Mouse (Mus musculus): ENCODE measurements around the gene Cilp.

Cilp gene

DNA sequence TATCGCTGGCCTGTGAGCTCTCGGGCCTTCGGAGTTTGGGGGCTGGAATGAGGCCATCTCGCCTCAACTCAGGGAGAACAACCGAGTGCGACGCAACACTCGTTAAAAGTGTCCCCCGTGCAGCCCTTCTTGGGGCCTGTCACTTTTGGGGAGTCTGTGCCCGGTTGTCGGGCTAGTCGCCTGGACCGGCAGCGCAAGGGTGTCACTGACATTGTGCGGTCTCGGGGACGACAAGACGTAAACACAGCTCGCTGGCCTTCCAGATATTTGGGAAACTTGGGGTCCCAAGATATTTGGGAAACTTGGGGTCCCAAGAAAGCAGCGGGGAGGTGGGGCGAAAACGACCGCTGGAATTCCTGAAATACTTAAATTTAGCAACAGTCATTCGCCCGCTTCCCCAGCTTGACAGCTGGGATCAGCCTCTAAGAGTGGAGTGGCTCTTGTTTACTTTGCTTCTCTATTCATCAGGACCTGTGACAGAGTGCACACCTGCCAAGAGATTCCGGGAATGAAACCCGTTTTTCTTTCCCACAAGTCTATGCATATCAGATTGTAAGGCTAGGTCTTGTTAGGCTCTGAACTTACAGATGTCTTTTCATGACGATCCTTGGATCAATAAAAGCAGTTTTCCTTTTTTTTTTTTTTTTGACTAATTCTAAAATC is 29.9 kb downstream of the Cilp start:
- DNase-seq (ENCODE audit: low spot score), result no peak

DNA sequence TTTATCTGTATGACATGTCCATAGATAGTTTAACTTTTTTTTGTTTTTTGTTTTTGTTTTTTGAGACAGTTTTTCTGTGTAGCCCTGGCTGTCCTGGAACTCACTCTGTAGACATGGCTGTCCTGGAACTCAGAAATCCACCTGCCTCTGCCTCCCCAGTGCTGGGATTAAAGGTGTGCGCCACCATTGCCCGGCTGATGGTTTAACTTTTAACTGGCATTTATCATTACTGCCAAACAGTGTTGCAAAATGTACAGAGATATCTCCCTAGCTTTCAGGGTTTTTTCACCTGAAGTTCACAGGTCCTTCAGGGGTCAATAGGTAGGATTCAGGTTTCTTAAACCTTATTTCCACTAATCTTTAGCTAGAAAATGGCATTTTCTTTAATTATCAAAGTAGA is 32.1 kb downstream of the Cilp start:
- DNase-seq (ENCODE audit: low spot score), result no peak

DNA sequence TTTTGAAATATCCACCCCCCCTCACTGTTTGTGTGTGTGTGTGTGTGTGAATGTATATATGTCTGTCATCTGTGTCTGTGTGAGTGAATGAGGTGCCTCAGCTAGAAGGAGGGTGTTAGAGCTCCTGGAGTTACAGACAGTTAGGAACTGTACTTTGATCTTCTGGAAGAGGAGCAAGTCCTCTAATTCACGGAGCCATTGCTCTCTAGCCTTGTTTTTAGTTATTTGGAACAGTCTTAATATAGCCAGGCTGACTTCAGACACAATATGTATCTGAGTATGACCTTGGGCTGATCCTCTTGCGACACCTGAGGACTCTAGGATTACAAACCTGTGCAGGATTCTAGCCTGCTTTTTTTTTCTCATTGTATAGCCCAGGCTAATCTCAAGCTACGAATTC is 33.8 kb downstream of the Cilp start:
- DNase-seq (ENCODE audit: low spot score), result no peak

DNA sequence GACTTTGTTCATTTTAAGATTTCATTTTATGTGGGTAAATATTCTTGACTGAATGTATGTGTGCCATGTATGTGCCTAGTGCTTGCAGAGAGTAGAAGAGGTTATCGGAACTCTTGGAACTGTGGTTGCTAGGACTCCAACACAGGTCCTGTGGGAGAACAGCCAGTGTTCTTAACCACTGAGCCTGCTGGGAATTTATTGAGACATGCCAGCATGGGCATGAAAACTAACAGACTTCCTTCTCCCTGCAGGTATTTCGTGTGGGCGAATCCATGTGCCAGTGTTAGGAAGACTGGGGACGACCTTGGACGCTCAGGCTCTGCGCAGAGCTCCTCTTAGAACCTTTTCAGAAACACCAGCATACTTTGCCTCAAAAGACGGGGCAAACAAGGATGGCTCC is 34.7 kb downstream of the Cilp start:
- DNase-seq (ENCODE audit: low spot score), result no peak

DNA sequence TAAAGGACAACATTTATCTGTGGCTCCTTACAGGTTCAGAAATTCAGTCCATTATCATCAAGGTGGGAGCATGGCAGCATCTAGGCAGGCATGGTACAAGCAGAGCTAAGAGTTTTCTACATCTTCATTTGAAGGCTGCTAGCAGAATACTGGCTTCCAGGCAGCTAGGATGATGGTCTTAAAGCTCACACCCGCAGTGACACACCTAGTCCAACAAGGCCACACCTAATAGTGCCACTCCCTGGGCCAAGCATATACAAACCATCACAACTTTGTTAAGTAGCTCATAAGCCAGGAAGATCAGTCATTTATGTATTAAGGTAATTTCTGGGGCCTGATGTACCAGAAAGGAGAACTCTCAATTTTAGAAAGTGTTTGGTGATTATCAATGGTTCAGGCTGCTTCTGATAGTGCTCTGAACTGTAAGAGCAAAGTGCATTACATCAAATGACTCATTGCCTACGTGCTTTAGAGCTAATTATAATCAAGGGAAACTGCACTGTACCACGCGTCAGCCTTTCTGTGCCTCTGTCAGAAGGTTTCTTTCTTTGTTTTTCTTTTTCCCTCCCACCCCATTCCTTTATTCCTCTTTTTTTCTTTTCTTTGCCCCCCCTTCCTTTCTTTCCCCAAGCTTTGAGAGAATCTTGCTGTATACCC is 37.5 kb downstream of the Cilp start:
- no peak for DNase-seq (ENCODE audit: low spot score)

DNA sequence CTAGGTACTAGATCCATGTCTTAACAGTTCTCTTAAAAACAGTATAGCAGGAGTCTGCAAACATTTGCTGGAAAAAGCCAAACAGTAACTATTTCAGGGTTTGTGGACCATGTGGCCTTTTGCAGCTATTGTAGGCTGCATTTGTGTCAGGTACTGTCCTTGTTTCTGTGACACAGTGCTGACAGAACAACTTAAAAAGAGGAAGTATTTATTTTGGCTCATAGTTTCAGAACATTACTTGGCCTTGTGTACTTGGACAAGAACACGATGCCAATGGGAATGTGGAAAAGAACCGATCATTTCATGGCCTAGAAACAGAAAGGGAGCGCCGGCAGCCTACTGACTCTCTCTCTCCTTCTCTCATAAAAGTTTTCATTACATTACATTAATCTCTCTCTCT is 38.6 kb downstream of the Cilp start:
- DNase-seq (ENCODE audit: low spot score), result no peak

DNA sequence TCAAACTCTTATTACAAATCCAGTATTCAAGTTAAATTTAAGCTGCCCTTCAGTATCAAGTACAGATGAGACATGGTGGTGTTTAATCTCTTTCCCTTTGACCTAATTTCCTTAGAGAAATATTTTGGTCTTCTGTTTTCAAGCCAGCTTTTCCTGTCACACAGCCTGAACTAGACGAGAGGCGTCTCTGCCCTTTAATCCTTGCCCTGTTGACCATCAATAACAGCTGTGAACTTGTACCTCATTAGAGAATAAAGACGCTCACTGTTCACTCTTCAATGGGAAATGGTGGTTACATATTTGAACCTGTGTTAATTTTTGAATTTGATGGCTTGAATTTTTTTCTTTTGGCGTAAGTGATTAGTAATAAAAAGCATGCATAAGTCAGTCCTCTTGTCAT is 39.3 kb downstream of the Cilp start:
- DNase-seq (ENCODE audit: low spot score), result no peak

DNA sequence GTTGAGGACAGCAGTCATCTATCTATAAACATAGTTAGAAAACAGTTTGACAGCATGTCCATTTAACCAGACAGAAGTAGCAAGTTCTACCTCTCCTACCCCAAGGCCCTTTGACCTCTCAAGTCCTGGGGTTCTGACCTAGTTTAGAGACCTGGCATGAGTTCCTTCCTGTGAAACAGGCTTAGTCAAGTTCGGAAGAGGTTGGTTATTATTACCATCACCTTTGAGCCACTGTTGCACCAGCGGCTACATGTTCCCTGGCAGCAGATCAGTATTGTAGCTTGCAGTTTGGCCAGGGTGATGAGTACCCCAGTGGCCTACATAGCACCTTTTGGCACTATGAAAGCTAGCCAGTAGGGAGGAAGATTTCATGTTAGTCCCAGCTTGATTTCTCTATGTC is 41.7 kb downstream of the Cilp start:
- no peak for DNase-seq (ENCODE audit: low spot score)

DNA sequence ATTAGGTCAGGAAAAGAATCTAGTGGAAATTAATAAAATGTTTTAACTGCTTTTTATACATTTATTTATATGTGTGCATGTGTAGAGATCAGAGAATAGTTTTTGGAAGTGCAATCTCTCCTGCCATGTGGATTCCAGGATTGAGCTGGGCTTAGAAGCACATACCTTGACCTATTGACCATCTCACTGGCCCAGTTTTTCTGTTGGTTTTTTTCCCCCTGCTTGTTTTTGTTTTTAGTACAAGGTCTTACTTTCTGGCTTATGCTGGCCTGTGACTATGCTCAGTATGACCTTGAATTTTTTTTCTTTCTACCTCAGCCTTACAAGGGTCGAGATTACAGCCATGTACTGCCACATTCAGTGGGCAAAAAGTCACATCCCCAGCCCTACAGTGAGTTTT is 43.0 kb downstream of the Cilp start:
- no peak for DNase-seq (ENCODE audit: low spot score)

DNA sequence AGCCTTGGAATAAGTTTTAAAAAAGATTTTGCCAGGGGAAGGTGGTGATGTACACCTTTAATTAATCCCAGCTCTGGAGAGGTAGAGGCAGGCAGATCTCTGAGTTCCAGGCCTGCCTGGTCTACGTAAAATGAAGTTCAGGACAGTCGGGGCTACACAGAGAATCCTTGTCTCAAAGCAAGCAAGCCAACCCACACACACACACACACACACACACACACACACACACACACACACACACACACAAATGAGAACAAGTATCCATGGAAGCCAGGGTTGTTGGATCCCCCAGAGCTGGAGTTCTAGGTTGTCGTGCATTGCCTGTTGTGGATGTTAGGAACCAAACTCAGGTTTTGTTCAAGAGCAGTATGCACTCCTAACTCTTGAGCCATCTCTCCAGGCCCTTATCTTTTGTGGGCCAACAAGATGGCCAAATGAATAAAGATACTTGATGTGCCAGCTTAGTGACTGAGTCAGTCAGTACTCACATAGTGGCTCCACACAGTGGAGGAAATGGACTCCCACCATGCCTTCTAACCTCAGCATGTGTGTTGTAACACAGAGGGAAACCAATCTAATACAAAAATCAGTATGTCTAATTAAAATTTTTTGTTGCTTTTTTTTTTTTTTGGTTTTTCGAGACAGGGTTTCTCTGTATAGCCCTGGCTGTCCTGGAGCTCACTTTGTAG is 47.8 kb downstream of the Cilp start:
- DNase-seq (ENCODE audit: low spot score), result no peak

DNA sequence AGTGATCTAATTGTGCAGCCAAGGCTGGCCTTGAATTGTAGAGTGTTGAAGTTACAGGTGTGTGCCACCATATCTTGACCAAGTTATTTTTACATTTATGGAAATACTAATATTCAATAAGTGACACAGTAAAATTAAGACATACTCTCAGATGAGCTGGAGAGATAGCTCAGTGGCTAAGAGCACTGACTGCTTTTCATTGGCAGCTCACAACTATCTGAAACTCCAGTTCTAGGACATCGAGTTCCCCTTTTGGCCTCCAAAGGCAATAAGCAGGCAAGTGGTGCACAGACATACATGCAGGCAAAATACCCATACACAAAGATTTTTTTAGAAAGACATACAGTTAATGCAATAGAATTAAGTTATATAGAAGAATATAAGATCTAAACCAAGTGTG is 48.9 kb downstream of the Cilp start:
- DNase-seq (ENCODE audit: low spot score), result no peak

DNA sequence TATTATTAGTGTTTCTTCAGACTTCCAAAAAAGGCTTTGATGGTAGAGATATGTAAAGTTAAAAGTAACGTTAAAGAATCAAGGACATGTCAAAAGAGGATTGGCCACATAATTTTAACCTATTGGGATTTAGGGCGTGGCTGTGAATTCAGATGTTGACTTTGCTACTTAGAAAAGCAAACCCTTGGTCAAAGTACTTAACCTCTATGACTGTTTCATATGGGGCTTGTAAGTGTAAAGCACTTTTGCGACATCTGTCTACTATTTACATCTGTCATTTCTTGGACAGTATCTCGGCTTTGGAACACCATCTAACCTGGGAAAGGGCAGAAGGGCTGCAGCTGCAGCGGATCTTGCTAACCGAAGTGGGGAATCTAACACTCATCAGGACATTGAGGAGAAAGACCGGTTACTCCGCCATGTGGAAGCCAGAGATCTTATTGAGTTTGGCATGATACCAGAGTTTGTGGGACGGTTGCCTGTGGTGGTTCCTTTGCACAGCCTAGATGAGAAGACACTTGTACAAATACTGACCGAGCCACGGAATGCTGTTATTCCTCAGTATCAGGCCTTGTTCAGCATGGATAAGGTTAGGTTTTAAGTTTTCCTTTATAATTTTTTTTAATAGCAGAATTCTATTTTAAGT is 57.4 kb downstream of the Cilp start:
- DNase-seq (ENCODE audit: low spot score), result no peak

DNA sequence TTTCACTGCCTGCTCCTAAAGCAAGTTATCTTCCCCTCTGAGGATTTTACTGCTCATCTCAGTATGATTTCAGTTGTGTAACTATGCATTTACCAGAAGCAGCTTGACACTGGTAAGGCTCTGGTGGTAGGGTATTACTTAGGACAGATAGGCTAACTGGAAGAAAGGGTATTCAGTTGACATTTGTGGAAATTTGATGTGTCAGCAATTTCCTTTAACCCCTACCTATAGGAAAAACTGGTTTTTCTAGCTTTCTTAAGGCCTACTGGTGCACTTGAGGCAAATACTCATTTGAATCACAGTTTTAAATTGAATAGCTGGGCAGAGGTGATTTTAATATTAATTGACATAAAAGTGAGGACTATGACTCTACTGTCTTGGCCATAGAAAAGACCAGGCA is 61.0 kb downstream of the Cilp start:
- DNase-seq (ENCODE audit: low spot score), result no peak

DNA sequence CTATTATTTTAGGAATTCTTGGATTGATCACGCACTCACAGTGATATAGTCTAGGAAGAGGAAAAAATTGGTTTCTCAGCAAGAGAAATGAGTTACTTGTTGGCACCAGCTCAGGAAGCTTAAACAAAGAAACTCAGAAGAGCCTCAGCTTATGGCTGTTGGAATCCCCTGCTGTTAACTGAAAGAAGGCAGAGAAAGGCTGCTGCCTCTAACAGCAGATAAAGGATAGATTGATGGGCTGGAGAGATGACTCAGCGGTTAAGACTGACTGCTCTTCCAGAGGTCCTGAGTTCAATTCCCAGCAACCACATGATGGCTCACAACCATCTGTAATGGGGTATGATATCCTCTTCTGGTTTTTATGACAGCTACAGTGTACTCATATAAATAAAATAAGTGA is 62.4 kb downstream of the Cilp start:
- DNase-seq (ENCODE audit: low spot score), result no peak

Data from urinary bladder, postnatal 10 days (tissue).